Mouse (Mus musculus): ENCODE results near the gene Oas3. TPM values are rescaled to one million over a fixed set of nuclear protein-coding genes. Genes with fewer than 3 reads are reported as not detected.
"Not testable (repeated sequence)": the region's sequence is repeated elsewhere in the genome, so short reads cannot be mapped to it uniquely, and the experiment has no call there.

Oas3 gene
- not detected for total RNA-seq (2021)

DNA sequence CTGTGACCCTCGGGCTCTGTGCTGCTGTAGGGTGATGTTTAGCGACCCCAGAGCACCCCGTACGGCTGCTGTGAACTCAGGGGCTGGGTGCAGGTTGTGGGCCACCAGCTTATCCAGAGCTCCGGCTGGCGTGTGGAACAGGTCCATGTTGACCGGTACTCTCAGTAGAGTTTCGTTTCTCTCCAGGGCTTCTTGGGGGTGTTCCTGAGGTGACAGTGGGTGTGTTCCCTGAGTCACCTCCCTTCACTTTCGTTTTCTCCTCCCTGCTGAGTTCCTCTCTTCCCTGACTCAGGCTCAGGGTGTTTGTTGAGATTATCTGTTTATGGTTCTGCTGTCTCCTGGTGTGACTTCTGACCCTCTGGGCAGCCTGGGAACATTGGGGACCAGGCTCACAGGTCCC lies at the start of gene Oas3:
Gene Oas3, minus strand, starts transcription at position 184 of the 400 bp plus-strand sequence.
- no peak for DNase-seq

DNA sequence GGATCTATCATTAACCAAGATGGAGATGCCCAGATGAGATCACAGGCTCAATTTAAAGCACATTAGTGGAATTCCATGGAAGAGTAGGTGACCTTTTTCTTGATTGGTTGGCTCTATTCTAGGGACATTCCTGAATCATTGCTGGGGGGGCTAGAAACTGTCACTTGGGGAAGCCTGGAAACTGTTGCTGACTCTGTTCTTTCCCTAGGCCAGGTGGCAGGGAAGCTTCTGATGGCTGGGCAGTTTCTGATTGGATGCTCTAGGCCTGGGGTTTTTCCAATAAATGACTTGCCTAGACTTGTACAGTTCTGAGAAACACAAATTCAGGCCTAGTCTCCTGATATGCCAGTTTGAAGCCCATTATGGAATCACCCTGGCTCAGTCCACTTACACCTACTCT lies 41.5 kb upstream of the Oas3 start:
- no peak for DNase-seq

DNA sequence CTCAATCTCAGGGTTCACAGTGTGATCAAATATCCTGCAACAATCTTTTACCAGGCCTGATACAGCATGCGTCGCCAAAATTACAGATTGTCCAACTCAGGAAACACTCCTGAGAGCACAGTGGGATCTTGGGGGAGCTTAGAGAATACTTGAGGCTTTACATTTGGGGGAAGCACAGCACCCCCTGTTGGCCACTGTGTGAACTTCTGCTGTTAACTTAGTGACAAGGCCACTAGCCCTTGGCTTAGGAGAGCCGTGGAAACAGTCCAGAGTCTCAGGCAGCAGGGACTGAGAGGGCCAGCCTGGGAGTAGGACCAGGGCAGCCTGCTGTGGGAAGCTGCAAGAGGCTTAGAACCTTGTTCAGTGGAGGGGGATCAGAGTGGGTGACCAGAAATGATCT lies 38.5 kb upstream of the Oas3 start:
- no peak for DNase-seq

DNA sequence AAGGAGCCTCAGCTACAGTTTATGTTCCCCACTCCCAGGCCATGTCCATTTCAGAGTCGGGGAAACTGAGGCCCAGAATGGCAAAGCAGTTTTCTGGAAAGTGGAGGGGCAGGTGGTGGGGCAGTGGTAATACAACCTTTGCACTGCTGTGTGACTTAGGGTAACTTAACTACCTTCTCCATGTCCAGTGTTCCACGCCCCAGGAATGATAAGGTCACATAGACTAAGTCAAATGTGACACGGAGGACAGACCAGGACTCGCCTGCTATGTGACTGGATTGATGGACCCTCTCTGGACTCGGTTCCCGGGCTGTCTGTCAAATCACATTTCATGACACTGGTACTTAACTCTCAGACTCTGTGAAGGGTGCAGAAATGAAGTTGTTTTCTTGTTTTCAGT lies 35.6 kb upstream of the Oas3 start:
- no peak for DNase-seq

DNA sequence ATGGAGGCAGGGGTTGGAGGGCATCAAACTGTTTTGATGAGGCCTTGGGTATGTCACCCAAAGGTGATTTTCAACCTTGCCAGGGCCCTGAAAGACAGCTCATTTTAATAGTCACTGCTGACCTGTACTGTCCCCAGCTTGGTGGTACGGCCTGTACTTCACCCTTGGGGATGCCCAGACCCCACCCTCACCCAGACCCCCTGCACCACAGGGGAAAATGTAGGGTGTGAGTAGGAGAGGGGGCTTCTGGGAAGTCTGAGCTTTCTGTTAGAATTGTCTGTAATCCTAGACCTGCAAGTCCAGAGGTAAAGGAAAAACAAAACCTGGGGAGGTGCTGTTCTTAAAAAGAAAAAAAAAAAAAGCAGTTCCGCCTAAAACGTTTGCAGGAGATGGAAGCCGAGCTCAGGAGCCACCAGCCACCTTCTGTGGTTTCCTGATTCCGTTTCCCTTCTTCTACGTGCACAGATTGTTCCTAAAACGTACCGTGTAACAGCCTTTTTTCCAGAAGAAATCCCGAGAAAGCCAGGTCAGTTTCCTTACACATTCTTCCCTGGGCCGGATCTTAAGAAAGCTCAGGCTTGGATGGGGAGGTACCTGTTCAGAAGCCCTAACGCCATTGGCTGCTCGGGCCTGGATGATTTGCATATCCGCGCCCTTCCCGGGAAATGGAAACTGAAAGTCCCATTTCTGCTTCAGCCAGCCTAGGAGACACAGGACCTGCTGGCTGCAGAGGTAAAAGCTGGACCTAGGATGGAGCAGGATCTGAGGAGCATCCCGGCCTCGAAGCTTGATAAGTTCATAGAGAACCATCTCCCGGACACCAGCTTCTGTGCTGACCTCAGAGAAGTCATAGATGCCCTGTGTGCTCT lies 34.7 kb upstream of the Oas3 start, which contains the start of gene Oas1c:
Gene Oas1c, minus strand, starts transcription at position 564 of the 869 bp plus-strand sequence.
- DNase-seq: peak; percentile 55 to 67

DNA sequence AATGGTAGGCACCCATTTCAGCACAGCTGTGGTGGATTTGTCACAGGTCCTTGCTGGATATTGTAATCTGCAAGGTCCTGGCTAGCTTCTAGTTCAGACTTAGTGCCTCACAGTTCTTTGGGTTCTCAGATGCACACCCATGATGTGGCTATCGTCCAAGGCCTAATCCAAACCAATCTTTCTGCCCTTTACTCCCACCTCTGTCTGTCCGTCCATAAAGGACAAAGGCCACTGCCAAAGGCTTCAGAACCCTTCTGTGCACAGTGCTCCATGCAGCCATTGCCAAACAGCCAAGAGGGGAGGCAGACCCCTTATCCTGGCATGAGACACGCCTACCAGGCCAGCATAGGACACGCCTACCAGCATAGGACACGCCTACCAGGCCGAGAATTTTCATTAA lies 31.7 kb upstream of the Oas3 start:
- no peak for DNase-seq

DNA sequence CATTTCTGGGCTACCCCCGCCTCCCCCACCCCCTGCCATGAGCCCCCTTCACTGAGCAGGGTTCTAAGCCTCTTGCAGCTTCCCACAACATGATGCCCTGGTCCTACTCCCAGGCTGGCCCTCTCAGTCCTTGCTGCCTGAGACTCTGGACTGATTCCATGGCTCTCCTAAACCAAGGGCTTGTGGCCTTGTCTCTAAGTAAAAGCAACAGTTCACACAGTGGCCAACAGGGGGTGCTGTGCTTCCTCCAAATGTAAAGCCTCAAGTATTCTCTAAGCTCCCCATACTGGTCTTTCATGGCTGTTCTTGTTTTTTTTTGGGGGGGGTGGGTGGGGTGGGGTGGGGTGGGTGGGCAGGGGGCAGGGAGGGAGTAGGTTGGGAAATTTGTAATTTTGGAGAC lies 29.0 kb upstream of the Oas3 start:
- DNase-seq: no peak

DNA sequence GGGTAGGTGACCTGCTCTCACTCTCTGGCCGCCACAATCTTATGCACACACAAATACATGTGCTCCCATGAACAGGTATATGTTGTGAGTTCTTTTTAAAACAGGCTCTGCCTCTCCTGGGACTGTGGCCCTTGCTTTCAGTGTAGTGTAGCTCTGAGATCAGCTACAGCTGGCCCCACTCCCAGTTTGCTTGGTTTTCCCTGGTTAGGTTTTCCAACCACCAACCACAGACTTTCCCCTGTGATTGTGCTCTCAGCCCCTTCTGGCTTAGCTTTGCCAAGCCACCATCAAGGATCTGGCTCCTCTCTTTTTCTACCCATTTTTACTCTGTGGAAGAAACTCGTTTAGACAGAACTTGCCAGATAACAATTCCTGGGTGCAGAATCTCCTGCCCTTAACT lies 26.1 kb upstream of the Oas3 start:
- no peak for DNase-seq

DNA sequence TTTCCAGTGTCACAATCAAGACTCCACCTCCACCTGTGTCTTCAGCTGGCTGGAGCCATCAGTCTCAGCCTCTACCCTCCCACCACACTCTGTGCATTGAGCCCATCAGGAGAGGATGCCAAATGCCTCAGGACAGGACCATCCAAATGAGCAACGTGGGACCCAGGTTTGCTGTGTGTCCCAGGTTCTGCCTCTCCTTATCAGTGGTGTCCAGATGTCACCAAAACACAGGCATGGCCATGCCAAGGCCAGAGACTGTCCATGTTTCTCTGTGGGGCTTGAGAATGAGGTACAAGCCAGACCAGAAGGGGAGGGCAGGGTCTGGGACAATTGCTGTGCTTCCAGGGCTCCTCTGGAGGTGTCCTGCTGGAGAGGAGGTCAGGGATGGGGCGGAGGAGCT lies 21.5 kb upstream of the Oas3 start:
- DNase-seq: not testable (repeated sequence)

DNA sequence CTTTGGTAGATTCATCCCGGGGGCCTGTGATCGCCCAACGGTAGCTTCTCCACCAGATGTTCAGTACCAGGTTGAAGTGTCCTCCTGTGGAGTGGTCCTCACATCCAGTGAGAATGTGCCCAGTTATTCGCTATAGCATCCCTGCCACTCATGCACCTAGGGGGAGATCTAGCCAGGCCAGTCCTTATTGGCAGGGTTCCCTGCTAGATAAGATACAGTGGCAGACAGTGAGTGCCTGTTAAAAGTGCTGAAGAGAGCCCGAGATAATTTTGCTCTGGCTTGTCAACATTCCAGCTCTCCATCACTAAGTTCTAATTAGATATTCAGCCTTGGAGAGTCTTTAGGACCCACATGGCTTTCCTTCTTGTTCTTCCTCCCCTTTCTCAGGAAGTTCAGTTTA lies 20.7 kb upstream of the Oas3 start:
- not testable (repeated sequence) for DNase-seq

DNA sequence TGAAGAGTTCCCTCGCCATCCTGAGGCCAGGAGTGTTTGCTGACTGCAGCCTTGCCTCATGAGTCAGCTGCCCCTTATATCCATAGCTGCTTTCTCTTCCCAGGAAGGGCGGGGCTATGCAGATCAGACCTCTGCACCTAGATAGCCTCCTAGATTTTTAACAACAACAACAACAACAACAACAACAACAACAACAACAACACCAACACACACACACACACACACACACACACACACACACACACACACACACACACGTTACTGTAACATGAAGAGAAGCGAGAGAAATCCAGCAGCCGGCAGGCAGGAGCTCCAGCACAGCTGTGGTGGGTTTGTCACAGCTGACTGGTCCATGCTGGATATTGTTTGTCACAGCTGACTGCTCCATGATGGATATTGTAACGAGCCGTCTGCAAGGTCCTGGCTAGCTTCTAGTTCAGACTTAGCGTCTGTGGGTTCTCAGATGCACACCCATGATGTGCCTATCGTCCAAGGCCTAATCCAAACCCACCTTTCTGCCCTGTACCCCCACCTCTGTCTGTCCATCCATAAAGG lies 18.1 kb upstream of the Oas3 start, which contains the start of gene Oas1e:
Gene Oas1e, minus strand, starts transcription at position 51 of the 555 bp plus-strand sequence.
- not testable (repeated sequence) for DNase-seq

DNA sequence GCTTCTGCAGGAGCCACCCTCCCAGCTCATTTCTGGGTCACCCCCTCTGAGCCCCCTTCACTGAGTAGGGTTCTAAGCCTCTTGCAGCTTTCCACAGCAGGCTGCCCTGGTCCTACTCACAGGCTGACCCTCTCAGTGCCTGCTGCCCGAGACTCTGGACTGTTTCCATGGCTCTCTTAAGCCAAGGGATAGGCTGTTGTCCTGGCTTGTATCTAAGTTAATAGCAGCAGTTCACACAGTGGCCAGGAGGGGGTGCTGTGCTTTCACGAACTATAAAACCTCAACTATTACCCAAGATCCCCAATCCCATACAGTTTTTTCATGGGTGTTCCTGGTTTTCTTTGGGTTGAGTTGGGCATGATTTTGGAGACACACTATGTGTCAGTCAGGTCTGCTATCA lies 15.6 kb upstream of the Oas3 start:
- peak in 1 of 2 experiments; percentile 26 for DNase-seq

DNA sequence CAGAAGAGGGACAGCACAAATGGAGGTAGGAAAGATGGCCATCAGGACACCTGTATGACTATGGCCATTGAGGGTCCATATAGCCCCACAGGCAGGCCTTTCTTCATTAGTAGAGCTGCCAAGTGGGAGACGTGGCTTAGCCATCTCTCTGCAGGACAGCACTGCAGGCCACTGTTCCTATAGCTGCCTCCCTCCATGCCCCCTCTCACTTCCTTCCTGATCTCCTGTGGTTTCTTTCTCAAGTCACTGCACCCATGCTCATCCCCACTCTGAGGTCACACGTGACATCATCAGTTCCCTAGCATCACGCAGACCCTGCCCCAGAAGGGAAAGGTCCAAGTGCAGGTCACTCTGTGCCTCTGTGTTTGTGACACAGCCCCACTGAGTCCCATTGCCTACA lies 9.6 kb upstream of the Oas3 start:
- no peak for DNase-seq

DNA sequence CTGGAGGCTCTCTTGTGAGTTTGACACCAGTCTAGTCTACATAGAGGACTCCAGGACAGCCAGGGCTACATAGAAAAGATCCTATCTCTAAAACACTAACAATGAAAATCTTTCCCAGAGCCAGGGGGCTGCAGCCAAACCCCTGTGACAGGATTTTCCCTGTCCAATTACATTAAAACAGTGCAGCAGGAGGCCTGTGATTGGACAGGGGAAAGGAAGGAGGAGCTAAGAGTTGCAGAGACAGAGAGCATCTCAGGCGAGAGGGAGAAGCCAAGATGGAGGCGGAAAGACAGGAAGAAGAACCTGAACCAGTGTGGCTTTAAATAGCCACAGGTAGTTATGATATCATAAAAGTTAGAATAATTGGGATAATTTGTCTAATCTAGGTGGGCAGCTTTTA lies 5.0 kb upstream of the Oas3 start:
- DNase-seq: no peak

DNA sequence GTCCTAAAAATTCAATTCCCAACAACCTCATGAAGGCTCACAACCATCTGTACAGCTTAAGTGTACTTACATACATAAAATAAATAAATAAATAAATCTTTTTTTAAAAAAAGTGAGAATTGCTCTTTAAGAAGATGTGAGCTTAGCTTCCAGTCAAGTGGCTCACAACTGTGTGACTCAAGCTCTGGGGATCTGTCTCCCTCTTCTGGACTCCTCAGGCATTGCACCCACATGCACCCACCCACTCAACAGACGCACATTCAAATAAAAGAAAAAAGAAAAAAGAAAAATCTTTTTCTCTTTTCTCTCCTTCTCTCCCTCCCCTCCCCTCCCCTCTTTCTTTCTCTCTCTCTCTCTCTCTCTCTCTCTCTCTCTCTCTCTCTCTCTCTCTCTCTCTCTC lies 4.2 kb upstream of the Oas3 start:
- no peak for DNase-seq

DNA sequence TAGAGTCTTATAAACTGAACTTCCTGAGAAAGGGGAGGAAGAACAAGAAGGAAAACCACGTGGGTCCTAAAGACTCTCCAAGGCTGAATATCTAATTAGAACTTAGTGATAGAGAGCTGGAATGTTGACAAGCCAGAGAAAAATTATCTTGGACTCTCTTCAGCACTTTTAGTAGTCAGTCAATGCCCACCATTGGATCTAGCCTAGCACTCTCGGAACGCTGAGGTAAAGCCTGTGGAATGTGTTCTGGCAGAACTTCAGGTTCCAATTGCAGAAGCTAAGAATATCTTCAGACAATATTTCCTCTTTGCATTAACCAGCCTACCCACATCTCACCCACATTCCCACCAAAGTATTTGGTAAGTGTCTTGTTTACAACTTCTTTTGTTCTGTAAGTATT lies 2.5 kb upstream of the Oas3 start:
- DNase-seq: no peak

DNA sequence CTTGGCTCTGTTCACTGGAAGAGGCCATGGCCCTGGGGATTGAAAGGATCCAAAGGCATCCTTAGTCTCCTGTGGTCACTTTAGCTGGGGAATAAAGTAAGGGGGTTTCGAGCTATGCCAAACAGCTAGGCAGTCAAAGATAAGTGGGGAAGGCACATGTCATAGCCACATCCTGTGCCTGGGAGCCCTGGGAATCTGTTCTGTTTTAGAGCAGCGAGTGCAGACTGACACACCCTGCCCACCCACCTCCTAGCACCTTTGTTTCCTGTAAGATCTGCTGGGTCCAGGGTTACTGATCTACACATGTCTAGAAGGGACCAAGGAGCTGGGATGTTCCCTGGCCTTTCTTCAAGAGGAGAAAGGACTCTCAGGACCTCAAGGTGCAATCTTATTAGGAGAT lies 1.5 kb upstream of the Oas3 start:
- DNase-seq: no peak

DNA sequence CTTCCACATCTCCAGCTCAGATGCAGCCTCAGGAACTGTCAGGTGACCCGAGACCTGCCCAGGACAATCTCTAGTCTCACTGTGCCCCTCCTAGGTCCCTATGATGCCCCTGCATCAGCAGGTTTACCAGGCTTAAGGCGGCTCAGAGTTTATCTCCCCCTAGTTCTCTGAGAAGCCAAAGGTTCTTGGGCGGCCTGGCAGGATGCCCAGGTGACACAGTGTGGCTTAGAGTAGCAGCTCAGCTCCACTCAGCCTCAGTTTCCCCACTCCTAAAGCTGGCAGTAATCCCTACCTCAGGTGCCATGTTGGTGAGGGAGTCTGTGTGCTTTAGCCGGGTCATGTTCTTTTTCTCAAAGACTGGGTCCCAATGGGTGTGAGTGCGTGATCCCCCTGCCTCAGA lies 660 bp downstream of the Oas3 start:
- no peak for DNase-seq

DNA sequence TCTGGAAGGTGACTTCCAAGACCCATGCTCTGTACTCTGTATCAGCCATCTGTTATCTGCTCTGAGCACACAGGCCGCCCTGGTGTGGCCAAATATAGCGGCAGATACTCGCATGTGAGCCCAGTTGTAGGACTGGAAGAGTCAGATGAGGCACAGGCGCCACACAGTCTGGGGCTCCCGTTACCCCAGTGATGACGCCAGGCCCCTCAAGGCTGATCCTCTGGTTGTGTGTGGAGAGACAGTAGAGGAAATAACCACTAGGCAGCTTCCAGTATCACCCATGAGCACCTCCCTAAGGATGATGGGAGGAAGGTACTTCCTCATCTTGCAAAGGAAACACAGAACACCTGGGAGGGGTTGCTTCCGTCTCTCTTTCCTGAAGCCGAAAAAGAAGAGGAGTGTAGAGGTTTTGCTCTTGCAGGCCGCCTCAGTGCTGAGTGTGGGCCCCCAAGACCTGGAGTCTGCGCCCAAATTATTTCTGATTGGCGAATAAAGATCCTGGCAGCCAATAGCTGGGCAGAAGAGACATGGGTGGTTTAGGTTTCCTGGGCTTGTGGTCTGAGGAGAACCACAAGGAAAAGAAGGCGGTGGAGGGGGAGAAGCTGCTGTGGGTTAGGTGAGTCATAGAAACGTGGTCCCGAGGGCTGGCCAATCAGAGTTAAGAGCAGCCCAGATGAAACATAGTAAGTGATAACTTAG lies 2.0 kb downstream of the Oas3 start:
- no peak for DNase-seq

DNA sequence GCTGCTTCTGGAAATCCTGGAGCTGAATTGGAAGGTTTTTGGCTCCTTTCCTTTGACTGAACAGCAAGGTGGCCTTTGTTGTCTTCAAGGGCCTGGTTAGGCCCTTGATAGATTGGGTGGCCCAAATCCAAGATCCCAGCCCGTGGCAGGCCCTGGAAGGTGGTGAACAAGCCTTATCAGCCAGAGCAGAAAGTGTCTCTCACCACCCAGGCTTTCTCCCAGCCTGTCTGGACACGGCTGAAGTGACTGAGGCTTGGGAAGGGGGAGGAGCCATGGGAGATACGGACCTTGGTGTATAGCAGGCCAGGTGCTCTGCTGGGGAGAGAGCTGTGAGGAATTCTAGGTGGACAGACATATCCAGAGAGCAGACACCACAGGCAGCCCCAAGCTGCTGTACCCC lies 8.1 kb downstream of the Oas3 start:
- no peak for DNase-seq

DNA sequence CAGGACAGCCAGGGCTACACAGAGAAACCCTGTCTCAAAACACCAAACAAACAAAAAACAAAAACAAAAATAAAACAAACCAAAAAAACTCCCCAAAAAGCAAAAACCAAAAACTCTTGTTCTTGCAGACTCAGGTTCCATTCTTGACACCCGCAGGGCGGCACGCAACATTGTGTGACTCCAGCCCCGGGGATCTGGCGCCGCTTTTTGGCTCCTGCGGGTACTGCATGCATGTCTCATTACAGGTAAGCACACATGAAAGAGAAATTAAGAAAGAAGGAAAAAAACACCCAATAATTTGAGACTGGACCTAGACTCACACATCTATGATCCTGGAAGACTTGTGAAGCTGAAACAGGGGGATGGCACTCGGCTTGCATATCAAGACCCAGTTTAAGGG lies 12.5 kb downstream of the Oas3 start:
- no peak for DNase-seq

DNA sequence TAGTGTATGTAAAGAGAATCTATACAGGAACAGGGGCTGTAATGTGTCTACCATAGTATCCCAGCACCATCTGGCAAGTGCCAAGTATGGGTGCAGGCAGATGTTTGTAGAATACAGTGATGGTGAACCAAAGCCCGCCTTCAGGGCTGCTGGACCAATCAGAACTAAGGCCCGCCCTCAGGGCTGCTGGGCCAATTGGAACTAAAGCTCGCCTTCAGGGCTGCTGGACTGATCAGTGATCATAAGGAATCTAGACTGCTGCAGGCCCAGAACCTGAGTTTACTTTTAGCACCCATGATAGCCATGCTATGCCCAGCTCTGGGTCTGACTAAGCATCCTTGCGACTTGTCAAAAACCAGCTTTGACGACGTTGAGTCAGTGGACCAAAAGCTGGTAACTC lies 15.6 kb downstream of the Oas3 start:
- no peak for DNase-seq

DNA sequence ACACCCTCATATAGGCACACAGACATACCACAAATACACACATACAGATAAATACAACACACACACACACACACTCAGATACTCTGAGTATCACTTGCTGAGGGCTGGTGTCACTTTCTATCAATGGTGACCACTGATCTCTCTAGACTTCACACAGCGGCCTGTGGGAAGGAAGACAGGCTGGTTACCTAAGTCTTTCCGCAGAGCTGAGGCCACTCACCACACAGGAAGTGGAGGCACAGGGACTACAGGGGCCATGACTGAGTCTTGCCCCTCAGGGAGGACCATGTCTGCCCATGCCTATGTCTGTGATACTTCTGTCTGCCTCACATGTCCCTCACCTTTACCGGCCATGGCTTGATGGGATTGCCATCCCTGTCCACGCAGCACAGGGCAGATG lies 23.2 kb downstream of the Oas3 start:
- no peak for DNase-seq

DNA sequence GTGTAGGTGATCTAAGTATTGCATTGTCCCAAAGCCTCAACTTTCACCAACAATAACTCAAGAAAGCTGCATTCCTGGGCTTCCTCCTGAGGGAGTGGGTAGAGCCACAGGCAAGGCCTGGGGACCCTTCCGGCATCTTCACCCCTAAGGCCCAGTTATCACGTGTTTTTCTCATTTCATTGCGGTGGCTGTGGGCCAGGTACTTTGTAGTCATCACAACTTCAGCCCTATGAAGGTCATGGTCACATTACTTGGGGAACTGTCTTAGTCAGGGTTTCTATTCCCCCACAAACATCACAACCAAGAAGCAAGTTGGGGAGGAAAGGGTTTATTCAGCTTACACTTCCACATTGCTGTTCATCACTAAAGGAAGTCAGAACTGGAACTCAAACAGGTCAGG lies 24.7 kb downstream of the Oas3 start:
- DNase-seq: no peak

Measured in layer of hippocampus, postnatal 36 days (tissue).